Mouse (Mus musculus) CH12.LX (cell line): ENCODE data around the gene Wfdc12.

Source experiments
- CHD2 ChIP-seq: IDR thresholded peaks from 2 replicates; pipeline ENCODE4 v1.6.1; 2011; ENCODE audit warnings: low read length, improper control_type of control experiment
- CTCF ChIP-seq, 2 experiments: IDR thresholded peaks in 1 of 2; conservative IDR thresholded peaks in 1 of 2; 2 replicates each; pipeline ENCODE4 v1.5.1; 2011 to 2012; ENCODE audit warnings: low read depth in 2 of 2, low read length in 2 of 2, improper control_type of control experiment in 1 of 2, inconsistent platforms in 1 of 2, mild to moderate bottlenecking in 1 of 2, moderate library complexity in 1 of 2
- E2F4 ChIP-seq: IDR thresholded peaks from 2 replicates; pipeline ENCODE4 v1.6.1; 2011; ENCODE audit warnings: low read depth, low read length, improper control_type of control experiment; ENCODE audit not compliant: insufficient replicate concordance
- ELF1 ChIP-seq: IDR thresholded peaks from 2 replicates; pipeline ENCODE4 v1.6.1; 2014; ENCODE audit warnings: low read depth, mild to moderate bottlenecking, inconsistent platforms, low read length, improper control_type of control experiment
- EP300 ChIP-seq: IDR thresholded peaks from 2 replicates; pipeline ENCODE4 v1.6.1; 2011; ENCODE audit warnings: low read length, improper control_type of control experiment
- KAT2A ChIP-seq: IDR thresholded peaks from 2 replicates; pipeline ENCODE4 v1.6.1; 2012; ENCODE audit warnings: low read length, improper control_type of control experiment, inconsistent platforms; ENCODE audit not compliant: insufficient replicate concordance
- MAX ChIP-seq: IDR thresholded peaks from 2 replicates; pipeline ENCODE4 v1.6.1; 2011; ENCODE audit warnings: low read length, improper control_type of control experiment
- POLR2A ChIP-seq: IDR thresholded peaks from 2 replicates; pipeline ENCODE4 v1.6.1; 2011; ENCODE audit warnings: low read depth, mild to moderate bottlenecking, improper control_type of control experiment, low read length
- POLR2AphosphoS2 ChIP-seq: IDR thresholded peaks from 2 replicates; pipeline ENCODE4 v1.6.1; 2011; ENCODE audit warnings: low read depth, low read length, improper control_type of control experiment
- RAD21 ChIP-seq: IDR thresholded peaks from 2 replicates; pipeline ENCODE4 v1.6.1; 2011; ENCODE audit warnings: low read depth, mild to moderate bottlenecking, low read length, improper control_type of control experiment, moderate library complexity
- RCOR1 ChIP-seq: conservative IDR thresholded peaks from 2 replicates; pipeline ENCODE4 v1.6.1; 2012; ENCODE audit warnings: low read depth, mild to moderate bottlenecking, inconsistent platforms, low read length, improper control_type of control experiment
- SIN3A ChIP-seq: IDR thresholded peaks from 2 replicates; pipeline ENCODE4 v1.6.1; 2012; ENCODE audit warnings: low read length, improper control_type of control experiment, inconsistent platforms
- SMC3 ChIP-seq: IDR thresholded peaks from 2 replicates; pipeline ENCODE4 v1.6.1; 2011; ENCODE audit warnings: low read depth, low read length, improper control_type of control experiment

DNA sequence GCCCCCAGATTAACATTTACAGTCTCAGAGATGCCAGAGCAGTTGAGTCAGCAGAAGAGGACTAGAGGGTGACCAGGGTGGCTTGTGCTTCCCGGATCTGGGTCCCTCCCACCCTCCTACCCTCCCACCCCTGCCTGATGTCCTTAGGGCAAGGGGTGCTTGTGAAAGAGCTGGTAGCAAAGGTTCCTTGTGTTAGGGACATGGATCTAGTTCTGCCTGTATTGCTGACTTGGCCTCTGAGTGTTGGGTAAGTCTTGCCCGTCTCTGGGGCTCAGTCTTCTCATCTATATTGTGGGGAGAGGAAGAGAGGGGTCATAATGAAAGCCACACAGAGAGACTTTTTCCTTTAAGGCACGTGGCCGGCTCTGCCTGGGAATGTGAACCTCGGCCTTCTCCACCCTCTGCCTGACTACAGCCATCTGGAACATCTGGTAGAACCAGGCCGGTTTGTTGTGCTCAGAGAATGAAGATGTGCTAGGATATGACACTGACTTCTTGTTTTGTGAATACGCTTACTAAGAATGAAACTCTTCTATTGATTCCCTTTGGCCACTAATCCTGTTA is 7.6 kb downstream of the Wfdc12 start, which contains the start of gene Wfdc5:
- TF ChIP-seq KAT2A (no peak), POLR2AphosphoS2 (no peak), SMC3 (no peak), SIN3A (no peak), CTCF (conservative IDR thresholded peaks at IDR 0.05 in 1 of 2, IDR thresholded peaks at IDR 0.05 in 1 of 2; ENCODE audit: low read depth in 2 of 2, low read length in 2 of 2) (no peak), POLR2A (no peak), ELF1 (no peak), CHD2 (no peak), RAD21 (no peak), EP300 (no peak), MAX (no peak), E2F4 (no peak), RCOR1 (no peak)
